Mouse (Mus musculus): Measurements from ENCODE around the gene Bbs9.

GRCm38 (mm10) chr9:22815093-22815458 is 339.6 kb downstream of the Bbs9 start:
- TF ChIP-seq CTCF (IDR thresholded peaks at IDR 0.05; ENCODE audit: control insufficient read depth, insufficient read depth, low read length) = no peak
- TF ChIP-seq POLR2A (IDR thresholded peaks at IDR 0.05; ENCODE audit: borderline replicate concordance, control insufficient read depth, low read depth, low read length) = no peak
